Mouse (Mus musculus): ENCODE data around the gene Fubp3. TPM values are rescaled to one million over a fixed set of nuclear protein-coding genes. Genes with fewer than 3 reads are reported as not detected.

Gene Fubp3
- polyA plus RNA-seq, 2 experiments: 59.4 to 86.3 TPM

DNA sequence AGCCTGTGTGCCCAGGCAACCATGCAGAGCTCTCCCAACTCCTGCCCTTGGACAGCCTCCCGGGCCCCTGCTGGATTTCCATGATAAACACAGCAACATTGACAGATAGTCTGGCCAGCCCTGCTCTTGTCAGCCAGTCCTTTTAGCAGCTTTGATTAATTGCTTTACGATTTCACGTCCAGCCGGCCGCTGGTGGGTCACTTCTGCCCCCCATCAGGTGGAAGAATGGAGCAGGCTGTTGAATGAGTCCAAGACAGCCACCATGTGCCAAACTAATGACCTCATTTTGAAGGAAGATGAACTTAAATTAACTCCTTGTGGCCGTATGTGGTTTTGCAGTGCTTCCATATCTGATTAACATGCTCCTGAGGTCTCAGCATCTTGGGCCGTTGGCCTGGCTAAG is 37.4 kb downstream of the Fubp3 start:
- Histone ChIP-seq H3K4me3 (replicated peaks; ENCODE audit: low read length) (no peak overlapping the region), H3K9me3 (ENCODE audit: control insufficient read depth, low read length) (no peaks in the 10 kb centered on the region), H3K4me2 (replicated peaks; ENCODE audit: low read depth, low read length, severe bottlenecking) (no peak overlapping the region), H3K4me1 (ENCODE audit: control insufficient read depth, insufficient read depth, low read length) (no peaks in the 10 kb centered on the region), H3K27ac (replicated peaks; ENCODE audit: low read depth, low read length) (no peak overlapping the region), H3K9ac (ENCODE audit: low read depth, low read length, severe bottlenecking) (no peak overlapping the region), H3K27me3 (ENCODE audit: control insufficient read depth, insufficient read depth, low read length) (no peaks in the 10 kb centered on the region), H3K36me3 (ENCODE audit: control insufficient read depth, insufficient read depth, low read length) (peaks cover 98% of the 10 kb centered on the region)
- TF ChIP-seq POLR2A (IDR thresholded peaks at IDR 0.05; ENCODE audit: borderline replicate concordance, extremely low read depth, insufficient read depth, insufficient read length): no peak
- DNase-seq (ENCODE audit: low spot score): no peak
- WGBS: 37% methylated on average over 7 of the region's 7 CpGs
- no peak for ATAC-seq (ENCODE audit: low FRiP score, low read depth)

DNA sequence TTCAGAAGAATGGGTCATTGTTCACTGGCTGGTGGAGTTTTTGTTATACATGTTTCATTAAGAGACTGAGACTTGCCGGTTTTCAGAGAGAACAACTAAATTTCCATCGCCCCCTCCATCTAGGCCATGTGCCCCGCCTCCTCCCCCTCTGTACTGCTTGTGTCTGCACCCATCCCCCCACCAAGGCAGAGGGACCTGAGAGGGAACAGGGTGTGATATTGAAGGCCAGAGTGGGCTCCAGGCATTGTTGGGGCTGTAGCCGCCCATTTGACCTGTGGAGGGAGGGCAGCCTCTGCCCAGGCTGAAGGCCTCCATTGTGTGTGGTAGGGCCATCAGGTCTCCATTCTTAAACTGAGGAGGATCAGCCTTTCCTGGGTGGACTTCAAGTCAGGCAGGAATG is 38.5 kb downstream of the Fubp3 start:
- no peak for ATAC-seq (ENCODE audit: low FRiP score, low read depth)
- 74% methylated on average over 4 of the region's 4 CpGs for WGBS

GRCm38 (mm10) chr2:31611400-31611799 is 38.9 kb downstream of the Fubp3 start:
- H3K4me3 ChIP-seq (replicated peaks; ENCODE audit: low read length): no peak overlapping the region
- 77% methylated on average over 8 of the region's 8 CpGs for WGBS
- H3K27ac ChIP-seq (replicated peaks; ENCODE audit: low read depth, low read length): no peak overlapping the region
- no peak for TF ChIP-seq POLR2A (IDR thresholded peaks at IDR 0.05; ENCODE audit: borderline replicate concordance, extremely low read depth, insufficient read depth, insufficient read length)
- H3K9ac ChIP-seq (ENCODE audit: low read depth, low read length, severe bottlenecking): no peak overlapping the region
- H3K4me2 ChIP-seq (replicated peaks; ENCODE audit: low read depth, low read length, severe bottlenecking): no peak overlapping the region
- H3K27me3 ChIP-seq (ENCODE audit: control insufficient read depth, insufficient read depth, low read length): no peaks in the 10 kb centered on the region
- H3K4me1 ChIP-seq (ENCODE audit: control insufficient read depth, insufficient read depth, low read length): no peaks in the 10 kb centered on the region
- ATAC-seq (ENCODE audit: low FRiP score, low read depth) (no peak), DNase-seq (ENCODE audit: low spot score) (no peak)
- H3K9me3 ChIP-seq (ENCODE audit: control insufficient read depth, low read length): no peaks in the 10 kb centered on the region
- peaks cover 95% of the 10 kb centered on the region for H3K36me3 ChIP-seq (ENCODE audit: control insufficient read depth, insufficient read depth, low read length)

More for the DNA sequence above, 38.5 kb downstream of the Fubp3 start:
- H3K36me3 ChIP-seq (ENCODE audit: control insufficient read depth, insufficient read depth, low read length): peaks cover 98% of the 10 kb centered on the region
- no peak for DNase-seq (ENCODE audit: low spot score)
- H3K27me3 ChIP-seq (ENCODE audit: control insufficient read depth, insufficient read depth, low read length): no peaks in the 10 kb centered on the region
- no peaks in the 10 kb centered on the region for H3K9me3 ChIP-seq (ENCODE audit: control insufficient read depth, low read length)
- H3K4me3 ChIP-seq (replicated peaks; ENCODE audit: low read length): no peak overlapping the region
- no peak overlapping the region for H3K27ac ChIP-seq (replicated peaks; ENCODE audit: low read depth, low read length)
- H3K4me2 ChIP-seq (replicated peaks; ENCODE audit: low read depth, low read length, severe bottlenecking): no peak overlapping the region
- H3K9ac ChIP-seq (ENCODE audit: low read depth, low read length, severe bottlenecking): no peak overlapping the region
- TF ChIP-seq POLR2A (IDR thresholded peaks at IDR 0.05; ENCODE audit: borderline replicate concordance, extremely low read depth, insufficient read depth, insufficient read length): no peak
- H3K4me1 ChIP-seq (ENCODE audit: control insufficient read depth, insufficient read depth, low read length): no peaks in the 10 kb centered on the region

- no peak for ATAC-seq (ENCODE audit: low FRiP score, low read depth)
- no peak for TF ChIP-seq POLR2A (IDR thresholded peaks at IDR 0.05; ENCODE audit: borderline replicate concordance, extremely low read depth, insufficient read depth, insufficient read length)
- Histone ChIP-seq H3K4me2 (replicated peaks; ENCODE audit: low read depth, low read length, severe bottlenecking) (no peak overlapping the region), H3K27ac (replicated peaks; ENCODE audit: low read depth, low read length) (no peak overlapping the region), H3K9ac (ENCODE audit: low read depth, low read length, severe bottlenecking) (no peak overlapping the region), H3K4me1 (ENCODE audit: control insufficient read depth, insufficient read depth, low read length) (no peaks in the 10 kb centered on the region), H3K27me3 (ENCODE audit: control insufficient read depth, insufficient read depth, low read length) (no peaks in the 10 kb centered on the region), H3K9me3 (ENCODE audit: control insufficient read depth, low read length) (no peaks in the 10 kb centered on the region), H3K4me3 (replicated peaks; ENCODE audit: low read length) (no peak overlapping the region), H3K36me3 (ENCODE audit: control insufficient read depth, insufficient read depth, low read length) (peaks cover 91% of the 10 kb centered on the region)
- no peak for DNase-seq (ENCODE audit: low spot score)
- 79% methylated on average over 6 of the region's 6 CpGs for WGBS
These were observed 40.2 kb downstream of the Fubp3 start for GRCm38 (mm10) chr2:31612627-31613026.

GRCm38 (mm10) chr2:31613781-31614180 is 41.3 kb downstream of the Fubp3 start:
- WGBS: 87% methylated on average over 7 of the region's 7 CpGs
- Histone ChIP-seq H3K9ac (ENCODE audit: low read depth, low read length, severe bottlenecking) (no peak overlapping the region), H3K4me1 (ENCODE audit: control insufficient read depth, insufficient read depth, low read length) (no peaks in the 10 kb centered on the region), H3K4me2 (replicated peaks; ENCODE audit: low read depth, low read length, severe bottlenecking) (no peak overlapping the region), H3K36me3 (ENCODE audit: control insufficient read depth, insufficient read depth, low read length) (peaks cover 85% of the 10 kb centered on the region), H3K9me3 (ENCODE audit: control insufficient read depth, low read length) (no peaks in the 10 kb centered on the region), H3K4me3 (replicated peaks; ENCODE audit: low read length) (no peak overlapping the region), H3K27me3 (ENCODE audit: control insufficient read depth, insufficient read depth, low read length) (no peaks in the 10 kb centered on the region), H3K27ac (replicated peaks; ENCODE audit: low read depth, low read length) (no peak overlapping the region)
- TF ChIP-seq POLR2A (IDR thresholded peaks at IDR 0.05; ENCODE audit: borderline replicate concordance, extremely low read depth, insufficient read depth, insufficient read length): no peak
- no peak for ATAC-seq (ENCODE audit: low FRiP score, low read depth)
- DNase-seq (ENCODE audit: low spot score): no peak
